Mouse (Mus musculus): Measurements from ENCODE around the gene Gm11096. TPM values are rescaled to one million over a fixed set of nuclear protein-coding genes. Genes with fewer than 3 reads are reported as not detected.

Gm11096 gene
- total RNA-seq (2021): not detected
- long read RNA-seq, experiment 1: 0 reads
- long read RNA-seq, experiment 2, partial matches to known transcripts: 0 of 1 reads
- long read RNA-seq, experiment 2, other reads (novel, unspliced or antisense): 1 of 1 reads

GRCm38 (mm10) chr17:81441463-81441862, at the start of gene Gm11096:
TSS of gene Gm11096 (plus strand) at chr17:81441763.
- no peak for DNase-seq (ENCODE audit: low spot score in 2 of 2)

GRCm38 (mm10) chr17:81393040-81393439, 48.5 kb upstream of the Gm11096 start:
- no peak for DNase-seq (ENCODE audit: low spot score in 2 of 2)

GRCm38 (mm10) chr17:81394124-81394523, 47.4 kb upstream of the Gm11096 start:
- DNase-seq (ENCODE audit: low spot score in 2 of 2): no peak

GRCm38 (mm10) chr17:81397434-81397833, 44.1 kb upstream of the Gm11096 start:
- DNase-seq (ENCODE audit: low spot score in 2 of 2): no peak

GRCm38 (mm10) chr17:81400377-81400776, 41.2 kb upstream of the Gm11096 start:
- DNase-seq (ENCODE audit: low spot score in 2 of 2): no peak

- peak; percentile 23 to 66 for DNase-seq (ENCODE audit: low spot score in 2 of 2)
Measured at GRCm38 (mm10) chr17:81402636-81403035, 38.9 kb upstream of the Gm11096 start.

- no peak for DNase-seq (ENCODE audit: low spot score in 2 of 2)
Measured at GRCm38 (mm10) chr17:81403121-81403520, 38.4 kb upstream of the Gm11096 start.

GRCm38 (mm10) chr17:81404225-81404624, 37.3 kb upstream of the Gm11096 start:
- DNase-seq (ENCODE audit: low spot score in 2 of 2): no peak

- no peak for DNase-seq (ENCODE audit: low spot score in 2 of 2)
Measured at GRCm38 (mm10) chr17:81412736-81413135, 28.8 kb upstream of the Gm11096 start.

GRCm38 (mm10) chr17:81416361-81417114, 25.0 kb upstream of the Gm11096 start:
- DNase-seq (ENCODE audit: low spot score in 2 of 2): no peak

GRCm38 (mm10) chr17:81419802-81420459, 21.6 kb upstream of the Gm11096 start:
- DNase-seq (ENCODE audit: low spot score in 2 of 2): no peak

GRCm38 (mm10) chr17:81424256-81424912, 17.2 kb upstream of the Gm11096 start:
- no peak for DNase-seq (ENCODE audit: low spot score in 2 of 2)

- DNase-seq (ENCODE audit: low spot score in 2 of 2): no peak
Measured at GRCm38 (mm10) chr17:81427245-81427644, 14.3 kb upstream of the Gm11096 start.

- DNase-seq (ENCODE audit: low spot score in 2 of 2): no peak
Measured at GRCm38 (mm10) chr17:81432733-81433132, 8.8 kb upstream of the Gm11096 start.

GRCm38 (mm10) chr17:81433148-81433547, 8.4 kb upstream of the Gm11096 start:
- no peak for DNase-seq (ENCODE audit: low spot score in 2 of 2)

- DNase-seq (ENCODE audit: low spot score in 2 of 2): no peak
Measured at GRCm38 (mm10) chr17:81455269-81455668, 13.7 kb downstream of the Gm11096 start.

- no peak for DNase-seq (ENCODE audit: low spot score in 2 of 2)
Measured at GRCm38 (mm10) chr17:81455977-81456376, 14.4 kb downstream of the Gm11096 start.

- DNase-seq (ENCODE audit: low spot score in 2 of 2): no peak
Measured at GRCm38 (mm10) chr17:81459379-81459778, 17.8 kb downstream of the Gm11096 start.

- no peak for DNase-seq (ENCODE audit: low spot score in 2 of 2)
Measured at GRCm38 (mm10) chr17:81468941-81469340, 27.4 kb downstream of the Gm11096 start.

- DNase-seq (ENCODE audit: low spot score in 2 of 2): no peak
Measured at GRCm38 (mm10) chr17:81473363-81473762, 31.8 kb downstream of the Gm11096 start.

- DNase-seq (ENCODE audit: low spot score in 2 of 2): no peak
Measured at GRCm38 (mm10) chr17:81477420-81477819, 35.9 kb downstream of the Gm11096 start.

- DNase-seq (ENCODE audit: low spot score in 2 of 2): no peak
Measured at GRCm38 (mm10) chr17:81479807-81480206, 38.2 kb downstream of the Gm11096 start.

All from gastrocnemius, postnatal 4 days (tissue).